Comparison of ENCODE assay signal across 16 mouse cellular contexts in genomic region chr6:136817549-136817948, GRCm38 (mm10). TPM values are rescaled to one million over a fixed set of nuclear protein-coding genes. Genes with fewer than 3 reads are reported as not detected.
A peak's percentile ranks its signal among the peaks of the same experiment; 100 is the strongest.
DNase-seq lines count a peak whose midpoint lies in the region; ATAC-seq lines count a peak whose summit lies in the region.
"Had no signal": no experiment of that assay in that cellular context is flagged by ENCODE, and none has a peak within 500 bp of the region (broad histone marks: within the 10 kb centered on the region; RNA-seq: fewer than 3 reads in every experiment).

No protein-coding gene starts in this region.

- H3K9ac ChIP-seq in forebrain, embryonic 14.5 days (ENCODE audit: low read length), result no peak overlapping the region
- no peak overlapping the region for H3K9ac ChIP-seq in forebrain, embryonic 12.5 days
- H3K9ac ChIP-seq: limb, embryonic 15.5 days; lung, embryonic 14.5 days had no signal

- no peak overlapping the region for H3K4me2 ChIP-seq in forebrain, embryonic 14.5 days (ENCODE audit: low read length)
- H3K4me2 ChIP-seq in forebrain, embryonic 12.5 days, result no peak overlapping the region
- H3K4me2 ChIP-seq: limb, embryonic 15.5 days; lung, embryonic 14.5 days had no signal

- peak; percentile 63; the same call in 1 of the 2 replicates for ATAC-seq in forebrain, embryonic 14.5 days
- ATAC-seq in forebrain, embryonic 12.5 days (ENCODE audit: low FRiP score), result no peak
- ATAC-seq: hindbrain, embryonic 16.5 days had no signal

- WGBS in forebrain, embryonic 14.5 days, result 89% methylated on average over 3 of the region's 3 CpGs
- WGBS in forebrain, embryonic 12.5 days, result 94% methylated on average over 3 of the region's 3 CpGs
- 97% methylated on average over 3 of the region's 3 CpGs for WGBS in limb, embryonic 10.5 days

- H3K9me3 ChIP-seq in forebrain, embryonic 14.5 days (replicated peaks; ENCODE audit: control insufficient read depth, low read length), result no peaks in the 10 kb centered on the region
- no peaks in the 10 kb centered on the region for H3K9me3 ChIP-seq in forebrain, embryonic 12.5 days
- H3K9me3 ChIP-seq in limb, embryonic 10.5 days (replicated peaks), result no peaks in the 10 kb centered on the region
- H3K9me3 ChIP-seq: limb, embryonic 15.5 days; megakaryocyte, embryonic 14.5 days had no signal

- H3K4me1 ChIP-seq in forebrain, embryonic 14.5 days (ENCODE audit: control insufficient read depth, insufficient read depth, low read length), result no peaks in the 10 kb centered on the region
- H3K4me1 ChIP-seq in forebrain, embryonic 12.5 days, result no peaks in the 10 kb centered on the region
- H3K4me1 ChIP-seq in limb, embryonic 10.5 days, result no peaks in the 10 kb centered on the region
- H3K4me1 ChIP-seq: limb, embryonic 15.5 days had no signal

- DNase-seq in forebrain, embryonic 14.5 days (ENCODE audit: low spot score), result peak; percentile 68
- peak; percentile 86 to 93 for DNase-seq in frontal cortex, postnatal 36 days (ENCODE audit: low spot score in 2 of 2)
- DNase-seq in left cerebral cortex, adult 8-10 months (ENCODE audit: low spot score in 2 of 2), result peak; percentile 41 to 92
- peak; percentile 88 to 94 for DNase-seq in right cerebral cortex, postnatal 36 days (ENCODE audit: low spot score in 2 of 2)
- no peak for DNase-seq in cerebellum, adult 9-10 months
- DNase-seq in kidney, postnatal 10 days, result no peak
- no peak for DNase-seq in limb, embryonic 10.5 days (ENCODE audit: low spot score)
- DNase-seq: adrenal gland, postnatal 14 days; gastrocnemius, postnatal 36 days; kidney, adult 9 months; lung, embryonic 14.5 days had no signal

- no peak overlapping the region for H3K4me3 ChIP-seq in forebrain, embryonic 14.5 days (ENCODE audit: low read depth, low read length)
- H3K4me3 ChIP-seq in forebrain, embryonic 12.5 days (replicated peaks), result no peak overlapping the region
- H3K4me3 ChIP-seq in limb, embryonic 10.5 days, result no peak overlapping the region
- H3K4me3 ChIP-seq: limb, embryonic 15.5 days; megakaryocyte, embryonic 14.5 days had no signal

- H3K27me3 ChIP-seq in forebrain, embryonic 14.5 days (replicated peaks; ENCODE audit: control insufficient read depth, insufficient read depth, low read length), result no peaks in the 10 kb centered on the region
- no peaks in the 10 kb centered on the region for H3K27me3 ChIP-seq in forebrain, embryonic 12.5 days
- H3K27me3 ChIP-seq in limb, embryonic 10.5 days (ENCODE audit: low read depth, poor library complexity, severe bottlenecking), result no peaks in the 10 kb centered on the region
- H3K27me3 ChIP-seq: limb, embryonic 15.5 days; megakaryocyte, embryonic 14.5 days had no signal

- H3K27ac ChIP-seq in forebrain, embryonic 14.5 days (ENCODE audit: low read depth, low read length), result no peak overlapping the region
- no peak overlapping the region for H3K27ac ChIP-seq in forebrain, embryonic 12.5 days
- no peak overlapping the region for H3K27ac ChIP-seq in limb, embryonic 10.5 days
- H3K27ac ChIP-seq: limb, embryonic 15.5 days had no signal

- H3K36me3 ChIP-seq in forebrain, embryonic 14.5 days (ENCODE audit: control insufficient read depth, insufficient read depth, low read length), result peaks cover 96% of the 10 kb centered on the region
- H3K36me3 ChIP-seq in forebrain, embryonic 12.5 days (replicated peaks), result peaks cover 95% of the 10 kb centered on the region
- peaks cover 97% of the 10 kb centered on the region for H3K36me3 ChIP-seq in limb, embryonic 10.5 days

RNA-seq across cellular contexts. Expression of gene H2afj, which starts 9.5 kb away (rescaled TPM):
- polyA plus RNA-seq in forebrain, embryonic 14.5 days (2014; fragmentation: Nextera tagmentation; extraction: Ambion mirVana), result 97.3 and 108 TPM in 2 replicates
- 121 and 128 TPM in 2 replicates for polyA plus RNA-seq in forebrain, embryonic 12.5 days (2016; fragmentation: Nextera tagmentation; extraction: Ambion mirVana)
- total RNA-seq in left cerebral cortex, adult 8-10 months (2022), result 10 to 100 TPM; 35.3 to 52.5 (median 39.1) TPM
- polyA plus RNA-seq in limb, embryonic 10.5 days (2016; fragmentation: Nextera tagmentation; extraction: Ambion mirVana), result 74.8 and 75.6 TPM in 2 replicates

RNA-seq across cellular contexts. Expression of gene BC049715, which starts 9.9 kb away (rescaled TPM):
- 0.86 and 1.2 TPM in 2 replicates for polyA plus RNA-seq in forebrain, embryonic 14.5 days (2014; fragmentation: Nextera tagmentation; extraction: Ambion mirVana)
- polyA plus RNA-seq in forebrain, embryonic 12.5 days (2016; fragmentation: Nextera tagmentation; extraction: Ambion mirVana), result 1.1 and 1.9 TPM in 2 replicates
- total RNA-seq in left cerebral cortex, adult 8-10 months (2022), result 1 to 10 TPM; 2.1 to 5.4 (median 3.7) TPM
- polyA plus RNA-seq in limb, embryonic 10.5 days (2016; fragmentation: Nextera tagmentation; extraction: Ambion mirVana), result 1.3 and 1.4 TPM in 2 replicates

RNA-seq across cellular contexts. Expression of gene Wbp11, which starts 10.5 kb away (rescaled TPM):
- polyA plus RNA-seq in forebrain, embryonic 14.5 days (2014; fragmentation: Nextera tagmentation; extraction: Ambion mirVana), result 65.3 and 76.5 TPM in 2 replicates
- 137 and 146 TPM in 2 replicates for polyA plus RNA-seq in forebrain, embryonic 12.5 days (2016; fragmentation: Nextera tagmentation; extraction: Ambion mirVana)
- 100 to 1,000 TPM; 110 to 121 (median 116) TPM for total RNA-seq in left cerebral cortex, adult 8-10 months (2022)
- 164 and 168 TPM in 2 replicates for polyA plus RNA-seq in limb, embryonic 10.5 days (2016; fragmentation: Nextera tagmentation; extraction: Ambion mirVana)

RNA-seq across cellular contexts. Expression of gene Hist4h4, which starts 13.3 kb away (rescaled TPM):
- 0.61 and 1.5 TPM in 2 replicates for polyA plus RNA-seq in forebrain, embryonic 14.5 days (2014; fragmentation: Nextera tagmentation; extraction: Ambion mirVana)
- polyA plus RNA-seq in forebrain, embryonic 12.5 days (2016; fragmentation: Nextera tagmentation; extraction: Ambion mirVana), result 0.47 and 0.79 TPM in 2 replicates
- 10 to 100 TPM in 3 of 4 experiments, 1 to 10 TPM in 1; 9.0 to 13.2 (median 12.5) TPM for total RNA-seq in left cerebral cortex, adult 8-10 months (2022)
- 0.65 and 0.68 TPM in 2 replicates for polyA plus RNA-seq in limb, embryonic 10.5 days (2016; fragmentation: Nextera tagmentation; extraction: Ambion mirVana)

RNA-seq across cellular contexts. Expression of gene Smco3, which starts 17.7 kb away (rescaled TPM):
- polyA plus RNA-seq in forebrain, embryonic 14.5 days (2014; fragmentation: Nextera tagmentation; extraction: Ambion mirVana), result 1.1 and 1.5 TPM in 2 replicates
- polyA plus RNA-seq in forebrain, embryonic 12.5 days (2016; fragmentation: Nextera tagmentation; extraction: Ambion mirVana), result 0.24 and 0.52 TPM in 2 replicates
- 1 to 10 TPM; 5.2 to 8.0 (median 7.4) TPM for total RNA-seq in left cerebral cortex, adult 8-10 months (2022)
- not detected in 2 replicates for polyA plus RNA-seq in limb, embryonic 10.5 days (2016; fragmentation: Nextera tagmentation; extraction: Ambion mirVana)
- polyA plus RNA-seq: heart, postnatal 0 days had no signal

Comparison
In these comparisons a context has a peak if more than half of its experiments do, and no peak if none do; other contexts are left out.
1. DNase-seq: peak in forebrain, embryonic 14.5 days (single experiment), frontal cortex, postnatal 36 days (2 of 2), left cerebral cortex, adult 8-10 months (2 of 2) and right cerebral cortex, postnatal 36 days (2 of 2); none in cerebellum, adult 9-10 months (single experiment), kidney, postnatal 10 days (single experiment) and limb, embryonic 10.5 days (single experiment).